In genomic region chr4:138068598-138068997, GRCm38 (mm10) we compare ENCODE assay signal across 8 mouse cellular contexts.
DNase-seq lines count a peak whose midpoint lies in the region; ATAC-seq and TF ChIP-seq lines count a peak whose summit lies in the region.
"Had no signal": no experiment of that assay in that cellular context is flagged by ENCODE, and none has a peak within 500 bp of the region (broad histone marks: within the 10 kb centered on the region; RNA-seq: fewer than 3 reads in every experiment).

No protein-coding gene starts in this region.

- 30% methylated on average over 2 of the region's 2 CpGs for WGBS in lung, adult 2 months
- 48% methylated on average over 2 of the region's 2 CpGs for WGBS in stomach, embryonic 16.5 days
- 55% methylated on average over 2 of the region's 2 CpGs for WGBS in hindbrain, embryonic 16.5 days

- no peak for TF ChIP-seq POLR2A in lung, adult 2 months (IDR thresholded peaks at IDR 0.05; ENCODE audit: borderline replicate concordance, extremely low read depth, low read depth, low read length)

- H3K9ac ChIP-seq in stomach, embryonic 16.5 days (ENCODE audit: low read length) = no peak overlapping the region
- H3K9ac ChIP-seq in hindbrain, embryonic 16.5 days (ENCODE audit: low read depth, low read length) = no peak overlapping the region
- H3K9ac ChIP-seq: liver, embryonic 14.5 days had no signal

- H3K27me3 ChIP-seq in stomach, embryonic 16.5 days (ENCODE audit: control insufficient read depth, insufficient read depth, low read length) = no peaks in the 10 kb centered on the region
- H3K27me3 ChIP-seq in hindbrain, embryonic 16.5 days (replicated peaks; ENCODE audit: control insufficient read depth, insufficient read depth, low read length) = no peaks in the 10 kb centered on the region

- H3K36me3 ChIP-seq in stomach, embryonic 16.5 days (ENCODE audit: control insufficient read depth, insufficient read depth, low read length) = no peaks in the 10 kb centered on the region; the same call in 1 of the 2 replicates
- H3K36me3 ChIP-seq in hindbrain, embryonic 16.5 days (ENCODE audit: control insufficient read depth, insufficient read depth, low read length) = no peaks in the 10 kb centered on the region

- peaks cover 24% of the 10 kb centered on the region for H3K4me1 ChIP-seq in lung, adult 2 months (ENCODE audit: control insufficient read depth, insufficient read depth, low read length)
- H3K4me1 ChIP-seq in stomach, embryonic 16.5 days (ENCODE audit: control insufficient read depth, insufficient read depth, low read length) = peaks cover under 1% of the 10 kb centered on the region; the same call in 1 of the 2 replicates
- H3K4me1 ChIP-seq in hindbrain, embryonic 16.5 days (ENCODE audit: control insufficient read depth, insufficient read depth, low read depth, low read length) = peaks cover 9% of the 10 kb centered on the region

- peak; percentile 59 to 85 for DNase-seq in lung, adult 18-20 months
- DNase-seq in lung, adult 2 months = no peak
- peak; percentile 18 for DNase-seq in c-Kit-positive CD71-negative TER-119-negative erythroid progenitor cells, embryonic 14.5 days (ENCODE audit: low read depth)
- DNase-seq in frontal cortex, postnatal 36 days (ENCODE audit: low spot score in 2 of 2) = peak; percentile 68 to 91
- peak; percentile 47 to 93 for DNase-seq in left cerebral cortex, adult 9 months (ENCODE audit: low spot score in 2 of 2)

- TF ChIP-seq CTCF in lung, adult 2 months (IDR thresholded peaks at IDR 0.05; ENCODE audit: insufficient read depth, low read length) = no peak

- no peak overlapping the region for H3K27ac ChIP-seq in stomach, embryonic 16.5 days (ENCODE audit: low read length)
- H3K27ac ChIP-seq in hindbrain, embryonic 16.5 days (ENCODE audit: low read depth, low read length) = no peak overlapping the region
- H3K27ac ChIP-seq: liver, embryonic 14.5 days had no signal

- ATAC-seq in stomach, embryonic 16.5 days (ENCODE audit: insufficient read depth, low FRiP score) = peak; percentile 38; the same call in 1 of the 2 replicates
- no peak for ATAC-seq in hindbrain, embryonic 16.5 days

- no peak overlapping the region for H3K4me2 ChIP-seq in stomach, embryonic 16.5 days (ENCODE audit: low read depth, low read length)
- no peak overlapping the region for H3K4me2 ChIP-seq in hindbrain, embryonic 16.5 days (ENCODE audit: low read length)

- no peaks in the 10 kb centered on the region for H3K9me3 ChIP-seq in stomach, embryonic 16.5 days (replicated peaks; ENCODE audit: control insufficient read depth, low read length)
- H3K9me3 ChIP-seq in hindbrain, embryonic 16.5 days (ENCODE audit: control insufficient read depth, low read length) = no peaks in the 10 kb centered on the region

- H3K4me3 ChIP-seq in lung, adult 2 months (replicated peaks; ENCODE audit: extremely low read depth, low read depth, low read length) = no peak overlapping the region
- H3K4me3 ChIP-seq in stomach, embryonic 16.5 days (replicated peaks; ENCODE audit: low read length) = no peak overlapping the region
- no peak overlapping the region for H3K4me3 ChIP-seq in hindbrain, embryonic 16.5 days (ENCODE audit: low read length)
